Mouse (Mus musculus) lung, postnatal 0 days (tissue): ENCODE results near the gene Cplx3.

ENCODE experiments used
- CTCF ChIP-seq: IDR thresholded peaks from 2 replicates; pipeline ENCODE4 v1.5.1; 2016; ENCODE audit warnings: antibody characterized with exemption, mild to moderate bottlenecking
- EP300 ChIP-seq: IDR thresholded peaks from 2 replicates; pipeline ENCODE4 v1.6.1; 2016; ENCODE audit warnings: antibody characterized with exemption, mild to moderate bottlenecking, control low read depth

GRCm38 (mm10) chr9:57602098-57602497 lies 4.0 kb downstream of the Cplx3 start:
- TF ChIP-seq CTCF (no peak), EP300 (no peak)
